Mouse (Mus musculus): Measurements from ENCODE around the gene Taar8c. TPM values are rescaled to one million over a fixed set of nuclear protein-coding genes. Genes with fewer than 3 reads are reported as not detected.
"Not testable (repeated sequence)": the region's sequence is repeated elsewhere in the genome, so short reads cannot be mapped to it uniquely, and the experiment has no call there.

The Taar8c gene
- polyA plus RNA-seq, 1 experiment from 2014 or later = not detected

DNA sequence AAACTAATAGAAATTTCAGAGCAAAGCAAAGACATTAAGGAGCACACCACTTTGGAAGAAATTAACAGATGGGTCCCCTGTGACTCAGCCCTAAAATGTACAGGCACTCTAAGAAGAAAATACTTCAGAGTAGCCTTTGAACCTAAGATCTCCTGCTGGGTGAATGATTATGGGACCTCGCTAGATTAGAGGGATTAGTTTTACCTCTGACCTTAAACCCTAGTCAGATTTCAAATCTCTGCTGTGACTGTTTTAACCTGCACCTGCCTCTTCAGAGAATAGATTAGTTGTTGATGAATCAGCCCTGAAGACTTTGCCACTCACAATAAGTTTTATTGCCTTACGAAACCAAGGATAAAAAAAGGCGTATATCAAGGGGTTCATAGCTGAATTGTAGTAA lies 6.5 kb upstream of the Taar8c start:
- Histone ChIP-seq H3K4me1 (no peaks in the 10 kb centered on the region), H3K4me2 (no peak overlapping the region), H3K4me3 (no peak overlapping the region), H3K27me3 (no peaks in the 10 kb centered on the region), H3K9ac (no peak overlapping the region), H3K9me3 (replicated peaks) (no peaks in the 10 kb centered on the region), H3K27ac (no peak overlapping the region), H3K36me3 (ENCODE audit: poor library complexity, severe bottlenecking) (no peaks in the 10 kb centered on the region)
- 40% methylated on average over 3 of the region's 3 CpGs for WGBS
- ATAC-seq = no peak

GRCm38 (mm10) chr10:24107747-24108146 lies 6.0 kb upstream of the Taar8c start:
- H3K4me2 ChIP-seq = no peak overlapping the region
- H3K27me3 ChIP-seq = no peaks in the 10 kb centered on the region
- H3K9me3 ChIP-seq (replicated peaks) = no peaks in the 10 kb centered on the region
- H3K27ac ChIP-seq = no peak overlapping the region
- H3K9ac ChIP-seq = no peak overlapping the region
- no peaks in the 10 kb centered on the region for H3K4me1 ChIP-seq
- ATAC-seq = no peak
- WGBS = 58% methylated on average over 5 of the region's 5 CpGs
- no peaks in the 10 kb centered on the region for H3K36me3 ChIP-seq (ENCODE audit: poor library complexity, severe bottlenecking)
- no peak overlapping the region for H3K4me3 ChIP-seq

GRCm38 (mm10) chr10:24103299-24103698 lies 1.6 kb upstream of the Taar8c start:
- H3K27ac ChIP-seq; H3K36me3 ChIP-seq (ENCODE audit: poor library complexity, severe bottlenecking); ATAC-seq; H3K4me2 ChIP-seq; H3K9me3 ChIP-seq (replicated peaks); H3K27me3 ChIP-seq; H3K4me1 ChIP-seq; H3K9ac ChIP-seq; H3K4me3 ChIP-seq: not testable (repeated sequence)
- WGBS = 56% methylated on average over 1 of the region's 1 CpGs

DNA sequence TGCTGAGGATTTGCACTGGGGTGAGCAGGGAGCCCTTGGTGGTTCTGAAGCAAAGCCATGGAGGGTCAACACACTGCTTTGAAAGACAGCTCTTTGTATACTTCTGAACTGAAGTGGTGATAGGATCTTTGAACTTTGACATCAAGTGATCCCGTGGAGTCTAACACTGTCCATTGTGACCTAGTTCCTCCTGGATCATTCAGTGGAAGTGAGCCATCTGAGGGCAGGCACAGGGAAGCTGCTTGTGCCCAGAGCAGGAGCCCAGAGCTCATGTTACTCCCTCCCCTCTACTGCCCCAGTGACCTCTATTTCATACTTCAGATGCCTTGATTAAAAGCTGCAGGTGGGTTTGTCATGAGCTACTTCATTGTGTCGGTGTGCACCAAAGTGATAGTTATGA lies 4.7 kb downstream of the Taar8c start:
- H3K9me3 ChIP-seq (replicated peaks); H3K27me3 ChIP-seq; H3K27ac ChIP-seq; H3K4me1 ChIP-seq; H3K9ac ChIP-seq; H3K36me3 ChIP-seq (ENCODE audit: poor library complexity, severe bottlenecking); H3K4me2 ChIP-seq; ATAC-seq; H3K4me3 ChIP-seq: not testable (repeated sequence)
- WGBS = 75% methylated on average over 2 of the region's 2 CpGs

DNA sequence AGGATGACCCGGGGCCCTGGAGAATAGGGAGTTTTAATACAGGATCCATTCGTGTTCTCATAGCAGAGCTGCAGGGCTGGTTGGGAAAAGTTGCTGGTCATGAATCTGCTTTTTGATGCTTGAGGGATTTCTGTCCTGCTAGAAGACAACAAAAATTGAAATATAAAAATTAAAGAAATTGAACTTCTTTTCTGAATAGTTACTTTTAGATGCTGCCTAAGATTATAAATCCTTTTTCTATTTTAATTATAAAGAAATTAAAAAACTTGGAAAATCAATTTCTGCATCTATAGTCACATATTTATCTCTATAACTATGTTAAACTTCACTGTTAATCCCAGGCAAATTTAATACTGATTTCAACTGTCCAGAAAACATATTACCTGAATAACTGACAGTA lies 9.5 kb downstream of the Taar8c start, which contains the start of gene Taar8b:
Gene Taar8b (minus strand): TSS at position 101 of the 400 bp plus-strand sequence.
- no peak for ATAC-seq
- Histone ChIP-seq H3K27me3 (no peaks in the 10 kb centered on the region), H3K9ac (no peak within 1 kb of the TSS), H3K27ac (no peak within 1 kb of the TSS), H3K4me3 (no peak within 1 kb of the TSS), H3K4me2 (no peak within 1 kb of the TSS), H3K4me1 (no peaks in the 10 kb centered on the region), H3K36me3 (ENCODE audit: poor library complexity, severe bottlenecking) (no peaks in the 10 kb centered on the region), H3K9me3 (replicated peaks) (no peaks in the 10 kb centered on the region)
- WGBS = 78% methylated on average over 2 of the region's 2 CpGs

DNA sequence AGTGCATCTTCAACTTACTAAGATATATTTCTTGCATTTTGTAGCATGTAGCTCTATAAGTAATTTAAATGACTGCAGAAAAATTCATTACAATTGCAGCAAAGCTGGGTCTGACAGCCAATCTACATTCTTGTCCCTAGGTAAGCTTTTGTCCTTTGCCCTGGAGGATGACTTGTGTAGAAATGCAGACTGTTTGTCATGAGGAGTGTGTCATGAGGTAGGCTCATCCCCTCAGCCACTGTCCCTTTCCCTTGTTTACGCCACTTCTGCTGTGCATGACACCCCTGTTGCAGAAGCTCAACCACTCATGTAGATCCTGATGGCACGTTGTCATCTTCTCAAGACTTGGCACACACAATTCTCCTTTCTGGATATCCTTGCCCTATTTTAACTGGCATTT lies 14.5 kb downstream of the Taar8c start:
- H3K27ac ChIP-seq = no peak overlapping the region
- H3K9me3 ChIP-seq (replicated peaks) = no peaks in the 10 kb centered on the region
- H3K36me3 ChIP-seq (ENCODE audit: poor library complexity, severe bottlenecking) = no peaks in the 10 kb centered on the region
- H3K4me3 ChIP-seq = no peak overlapping the region
- H3K4me2 ChIP-seq = no peak overlapping the region
- H3K4me1 ChIP-seq = no peaks in the 10 kb centered on the region
- no peaks in the 10 kb centered on the region for H3K27me3 ChIP-seq
- H3K9ac ChIP-seq = no peak overlapping the region
- no peak for ATAC-seq
- 86% methylated on average over 2 of the region's 2 CpGs for WGBS

DNA sequence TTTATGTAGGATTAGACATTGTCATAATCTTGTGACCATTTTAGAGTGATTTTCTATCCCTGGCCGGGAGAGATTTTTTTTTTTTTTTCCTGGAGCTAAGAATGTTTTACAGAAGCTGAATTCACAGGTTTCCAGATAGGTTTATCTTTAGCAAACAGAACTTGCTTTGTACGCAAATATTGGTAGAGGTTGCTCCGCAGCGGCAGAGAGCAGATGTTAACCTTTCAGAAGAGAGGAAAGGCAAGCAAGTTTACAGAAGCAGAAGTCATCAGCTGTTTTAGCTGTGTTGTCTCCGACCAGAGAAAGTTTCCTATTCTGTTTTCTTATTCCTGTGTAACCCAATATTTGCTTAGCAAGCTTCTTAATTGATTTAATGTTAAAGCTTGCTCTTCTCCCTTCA lies 15.2 kb downstream of the Taar8c start:
- H3K4me2 ChIP-seq = no peak overlapping the region
- ATAC-seq = no peak
- WGBS = 91% methylated on average over 5 of the region's 5 CpGs
- no peak overlapping the region for H3K4me3 ChIP-seq
- H3K4me1 ChIP-seq = no peaks in the 10 kb centered on the region
- H3K9me3 ChIP-seq (replicated peaks) = no peaks in the 10 kb centered on the region
- no peaks in the 10 kb centered on the region for H3K36me3 ChIP-seq (ENCODE audit: poor library complexity, severe bottlenecking)
- H3K9ac ChIP-seq = no peak overlapping the region
- H3K27me3 ChIP-seq = no peaks in the 10 kb centered on the region
- H3K27ac ChIP-seq = no peak overlapping the region

- no peaks in the 10 kb centered on the region for H3K9me3 ChIP-seq (replicated peaks)
- no peak for ATAC-seq
- H3K27me3 ChIP-seq = no peaks in the 10 kb centered on the region
- WGBS = 32% methylated on average over 5 of the region's 5 CpGs
- H3K4me2 ChIP-seq = no peak overlapping the region
- H3K9ac ChIP-seq = no peak overlapping the region
- H3K4me1 ChIP-seq = no peaks in the 10 kb centered on the region
- no peak overlapping the region for H3K4me3 ChIP-seq
- no peak overlapping the region for H3K27ac ChIP-seq
- H3K36me3 ChIP-seq (ENCODE audit: poor library complexity, severe bottlenecking) = no peaks in the 10 kb centered on the region
Observed at GRCm38 (mm10) chr10:24085936-24086335, 15.8 kb downstream of the Taar8c start.

GRCm38 (mm10) chr10:24080166-24080565 lies 21.5 kb downstream of the Taar8c start:
- 47% methylated on average over 3 of the region's 3 CpGs for WGBS
- ATAC-seq = peak; percentile 58
- no peaks in the 10 kb centered on the region for H3K4me1 ChIP-seq

GRCm38 (mm10) chr10:24076200-24076599 lies 25.5 kb downstream of the Taar8c start, which contains the start of gene Taar8a:
Gene Taar8a (plus strand): TSS chr10:24076500.
- not testable (repeated sequence) for H3K9me3 ChIP-seq (replicated peaks); H3K4me2 ChIP-seq; H3K4me1 ChIP-seq; H3K27me3 ChIP-seq; H3K27ac ChIP-seq; H3K4me3 ChIP-seq; H3K9ac ChIP-seq; ATAC-seq; H3K36me3 ChIP-seq (ENCODE audit: poor library complexity, severe bottlenecking)
- 84% methylated on average over 2 of the region's 4 CpGs for WGBS

More at GRCm38 (mm10) chr10:24080166-24080565, 21.5 kb downstream of the Taar8c start:
- no peak overlapping the region for H3K4me2 ChIP-seq
- no peak overlapping the region for H3K9ac ChIP-seq
- H3K9me3 ChIP-seq (replicated peaks) = no peaks in the 10 kb centered on the region
- no peaks in the 10 kb centered on the region for H3K27me3 ChIP-seq
- H3K4me3 ChIP-seq = no peak overlapping the region
- H3K27ac ChIP-seq = no peak overlapping the region
- no peaks in the 10 kb centered on the region for H3K36me3 ChIP-seq (ENCODE audit: poor library complexity, severe bottlenecking)

DNA sequence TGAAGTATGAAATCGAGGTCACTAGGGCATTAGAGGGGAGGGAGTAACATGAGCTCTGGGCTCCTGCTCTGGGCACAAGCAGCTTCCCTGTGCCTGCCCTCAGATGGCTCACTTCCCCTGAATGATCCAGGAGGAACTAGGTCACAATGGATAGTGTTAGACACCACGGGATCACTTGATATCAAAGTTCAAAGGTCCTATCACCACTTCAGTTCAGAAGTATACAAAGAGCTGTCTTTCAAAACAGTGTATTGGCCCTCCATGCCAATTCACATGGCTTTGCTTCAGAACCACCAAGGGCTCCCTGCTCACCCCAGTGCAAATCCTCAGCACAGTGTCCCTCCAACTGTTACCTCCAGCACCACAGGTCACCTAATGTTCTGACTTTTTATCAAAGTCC lies 27.0 kb downstream of the Taar8c start:
- H3K36me3 ChIP-seq (ENCODE audit: poor library complexity, severe bottlenecking); H3K27me3 ChIP-seq; H3K4me2 ChIP-seq; H3K27ac ChIP-seq; H3K4me1 ChIP-seq; H3K4me3 ChIP-seq; ATAC-seq; H3K9ac ChIP-seq; H3K9me3 ChIP-seq (replicated peaks): not testable (repeated sequence)
- WGBS = 52% methylated on average over 2 of the region's 2 CpGs

GRCm38 (mm10) chr10:24058986-24059385 lies 42.7 kb downstream of the Taar8c start:
- Histone ChIP-seq H3K9ac (no peak overlapping the region), H3K4me2 (no peak overlapping the region), H3K4me3 (no peak overlapping the region), H3K4me1 (no peaks in the 10 kb centered on the region), H3K36me3 (ENCODE audit: poor library complexity, severe bottlenecking) (no peaks in the 10 kb centered on the region), H3K9me3 (replicated peaks) (no peaks in the 10 kb centered on the region), H3K27ac (no peak overlapping the region), H3K27me3 (no peaks in the 10 kb centered on the region)
- WGBS = 85% methylated on average over 3 of the region's 3 CpGs
- no peak for ATAC-seq

- Histone ChIP-seq H3K4me1 (no peaks in the 10 kb centered on the region), H3K4me3 (no peak overlapping the region)
- 58% methylated on average over 5 of the region's 5 CpGs for whole genome bisulfite sequencing
Observed at GRCm38 (mm10) chr10:24052039-24052438, 49.7 kb downstream of the Taar8c start.

More at GRCm38 (mm10) chr10:24052039-24052438, 49.7 kb downstream of the Taar8c start:
- Histone ChIP-seq H3K27me3 (no peaks in the 10 kb centered on the region), H3K27ac (no peak overlapping the region), H3K9ac (no peak overlapping the region), H3K36me3 (ENCODE audit: poor library complexity, severe bottlenecking) (no peaks in the 10 kb centered on the region), H3K9me3 (replicated peaks) (no peaks in the 10 kb centered on the region), H3K4me2 (no peak overlapping the region)
- no peak for ATAC-seq
